Mouse (Mus musculus) layer of hippocampus, adult 18-20 months (tissue): ENCODE measurements around the gene Fam196a. TPM values are rescaled to one million over a fixed set of nuclear protein-coding genes. Genes with fewer than 3 reads are reported as not detected.

ENCODE experiments used
- DNase-seq, 2 experiments: peaks; one replicate each; pipeline ENCODE4 v3.0.0; 2022; ENCODE audit warnings: low spot score in 2 of 2
- long read RNA-seq: library from polyadenylated mRNA; stranded (forward); transcript quantifications from one replicate; pipeline ENCODE4 v2.0.0, GENCODE M21; 2021
- total RNA-seq, 2 experiments: library from RNA; stranded (reverse); gene quantifications; 2 replicates each; pipeline ENCODE4 v1.2.3; 2021

Gene Fam196a
- 10 to 100 TPM; 11.0 to 12.1 TPM for total RNA-seq
- long read RNA-seq, partial matches to known transcripts = 0 of 5 reads
- long read RNA-seq, other reads (novel, unspliced or antisense) = 3 of 5 reads

DNA sequence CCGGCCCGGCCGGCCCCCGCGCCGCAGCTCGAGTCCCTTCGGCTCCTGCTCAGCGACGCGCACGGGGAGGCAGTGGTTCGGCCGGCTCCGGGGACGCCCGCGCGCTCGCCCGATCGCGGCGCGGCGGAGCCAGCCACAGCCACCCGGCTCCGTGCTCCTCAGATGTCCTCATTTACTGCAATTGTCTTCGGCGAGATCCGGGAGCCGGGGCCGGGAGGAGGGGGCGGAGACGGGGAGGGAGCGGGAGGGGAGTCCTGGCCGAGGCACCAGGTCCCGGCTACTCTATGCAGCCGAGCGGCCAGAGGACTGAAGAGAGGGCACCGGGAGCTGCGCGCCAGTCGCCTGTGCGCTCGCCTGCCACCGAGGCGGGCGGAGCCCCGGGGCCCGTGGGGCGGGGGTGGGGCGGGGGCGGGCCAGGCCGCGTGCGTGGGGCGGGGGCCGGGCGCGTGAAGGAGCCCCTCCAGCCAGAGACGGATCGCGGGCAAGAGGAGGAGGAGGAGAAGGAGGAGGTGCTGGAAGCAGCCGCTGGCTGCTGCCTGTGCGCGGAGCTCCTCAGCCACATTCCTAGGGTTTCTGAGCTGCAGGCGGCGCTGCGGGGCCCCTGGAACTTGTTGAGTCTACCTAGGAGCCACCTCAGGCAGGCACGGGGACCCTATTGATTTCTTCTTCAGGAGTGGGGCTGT is at the start of gene Fam196a:
Fam196a (minus strand) TSS at position 504 of the 683 bp plus-strand sequence.
- peak; percentile 68 to 69 for DNase-seq

DNA sequence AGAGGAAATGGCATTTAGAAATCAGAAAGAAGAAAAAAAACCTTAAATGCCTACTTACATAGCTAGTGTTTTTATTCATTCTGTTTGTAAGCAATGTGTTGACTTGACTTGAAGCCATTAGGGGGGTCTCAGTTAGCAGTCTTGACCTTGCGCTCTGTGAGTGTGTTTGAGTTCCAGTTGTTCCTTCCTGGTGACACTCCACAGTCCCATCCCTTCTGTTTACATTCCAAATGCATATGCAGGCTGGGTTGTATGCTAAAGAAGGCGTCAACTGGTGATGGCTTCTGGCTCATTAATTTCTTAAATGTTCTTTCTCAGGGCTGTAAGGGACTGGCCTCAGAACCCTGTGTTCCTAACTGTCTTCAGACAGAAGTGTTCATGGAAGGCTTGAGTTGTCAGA is 23.4 kb upstream of the Fam196a start:
- DNase-seq = no peak

DNA sequence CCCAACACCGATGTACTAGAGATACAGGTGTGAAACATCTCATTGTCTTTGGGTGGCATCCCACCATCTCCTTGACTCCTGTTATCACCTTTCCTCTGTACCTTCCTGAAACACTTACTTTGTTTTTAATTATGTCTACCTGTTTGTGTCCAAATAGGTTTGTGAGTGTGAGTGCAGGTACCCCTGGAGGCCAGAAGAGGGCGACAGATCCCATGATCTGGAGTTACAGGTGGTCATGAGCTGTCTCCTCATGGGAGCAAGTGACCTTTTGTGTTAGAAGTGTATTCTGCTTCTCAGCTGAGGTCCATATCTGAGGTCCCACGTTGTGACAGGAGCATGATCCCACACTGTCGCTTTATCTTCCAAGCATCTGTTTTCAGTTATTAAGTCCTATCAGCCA is 22.6 kb upstream of the Fam196a start:
- no peak for DNase-seq

DNA sequence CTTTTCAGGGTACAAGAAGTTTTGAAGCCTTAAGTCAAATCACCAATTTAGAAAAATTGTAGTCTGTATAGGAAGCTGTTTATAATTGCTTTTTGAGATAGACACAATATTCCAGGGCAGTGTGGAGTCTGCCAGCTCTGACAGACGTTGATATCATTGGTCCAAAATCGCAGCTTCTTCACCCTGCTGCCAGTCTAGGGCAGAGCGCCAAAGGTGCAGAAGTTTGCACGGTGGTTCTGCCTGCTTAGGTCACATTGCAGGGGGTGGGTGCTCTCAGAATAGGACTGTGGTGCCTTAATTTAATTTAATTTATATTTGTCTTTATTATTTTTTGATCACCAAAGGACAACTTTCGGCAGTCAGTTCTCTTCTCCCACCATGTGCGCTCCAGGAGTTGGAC is 20.9 kb upstream of the Fam196a start:
- DNase-seq = no peak

DNA sequence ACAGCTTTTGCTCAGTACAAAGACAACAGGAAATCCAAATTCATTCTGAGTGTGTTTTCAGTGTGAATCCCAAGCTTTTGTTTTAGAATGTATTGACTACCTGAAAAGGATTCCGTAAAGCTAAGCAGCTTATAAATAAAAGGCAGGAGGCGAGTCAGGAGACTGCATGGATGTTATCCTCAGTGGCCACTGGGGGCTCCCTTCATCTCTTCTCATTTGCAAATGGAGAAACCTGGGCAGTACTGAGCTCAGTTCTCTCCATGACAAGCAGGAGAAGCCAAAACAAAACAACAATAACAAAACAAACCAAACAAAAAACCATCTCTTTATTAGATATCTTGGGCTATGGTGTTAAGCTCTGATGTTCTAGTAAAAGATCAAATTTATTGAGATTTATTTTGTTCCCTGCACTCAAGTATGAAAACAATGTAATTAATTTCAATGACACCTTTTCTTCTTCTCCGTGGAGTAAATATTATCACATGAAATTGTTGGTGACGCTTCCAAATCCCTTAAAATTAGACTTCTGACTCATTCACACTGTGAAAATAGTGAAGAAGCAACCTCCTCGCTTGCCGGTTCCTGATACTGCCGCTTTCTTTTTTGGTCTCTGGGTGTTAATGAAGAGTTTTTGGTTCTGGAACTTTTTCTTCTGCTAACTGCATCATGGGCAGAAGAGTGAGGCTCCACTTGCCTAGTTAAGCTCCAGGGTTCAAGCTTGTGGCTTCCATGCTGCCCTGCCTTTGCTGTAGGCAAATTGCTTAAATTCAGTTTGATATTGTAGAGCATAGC is 7.9 kb upstream of the Fam196a start:
- DNase-seq = peak in 1 of 2 experiments; percentile 13

DNA sequence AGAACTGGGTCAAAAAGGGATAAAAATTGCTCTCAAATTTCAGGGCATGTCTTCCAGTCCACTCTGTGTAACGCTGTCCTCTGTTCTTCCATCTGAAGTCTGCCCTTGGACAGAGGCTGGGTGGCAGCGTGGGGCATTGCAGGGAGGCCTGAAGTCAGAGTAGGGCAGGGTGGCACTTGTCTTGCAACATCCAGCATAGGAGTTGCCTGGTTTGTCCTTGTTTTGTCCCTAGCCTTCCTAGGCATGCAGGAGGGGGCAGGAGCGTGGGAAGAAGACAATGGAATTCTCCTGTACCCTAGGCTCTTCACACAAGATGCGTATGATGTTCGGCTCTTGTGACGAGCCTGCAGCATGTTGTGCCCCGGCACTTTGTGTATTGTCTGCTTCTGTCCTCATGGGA is 5.5 kb upstream of the Fam196a start:
- DNase-seq = no peak

DNA sequence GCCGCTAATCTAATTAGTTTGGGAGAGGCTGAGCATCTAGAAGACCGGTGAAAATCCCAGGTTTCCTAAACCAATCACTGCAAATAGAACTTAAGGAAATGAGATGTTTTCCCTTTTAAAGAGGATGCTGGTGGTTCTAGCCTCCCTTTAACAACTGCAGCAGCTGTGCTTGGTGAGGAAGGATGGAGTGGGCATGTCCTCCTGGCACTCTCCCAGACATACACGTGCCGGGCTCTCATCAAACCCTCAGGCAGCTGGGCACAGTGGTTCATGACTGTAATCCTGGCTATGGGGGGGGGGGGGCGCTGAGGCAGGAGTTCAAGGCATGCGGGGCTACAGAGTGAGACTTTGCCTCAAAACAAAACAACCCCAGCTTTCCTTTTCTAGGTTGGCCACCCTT is 4.8 kb upstream of the Fam196a start:
- no peak for DNase-seq

DNA sequence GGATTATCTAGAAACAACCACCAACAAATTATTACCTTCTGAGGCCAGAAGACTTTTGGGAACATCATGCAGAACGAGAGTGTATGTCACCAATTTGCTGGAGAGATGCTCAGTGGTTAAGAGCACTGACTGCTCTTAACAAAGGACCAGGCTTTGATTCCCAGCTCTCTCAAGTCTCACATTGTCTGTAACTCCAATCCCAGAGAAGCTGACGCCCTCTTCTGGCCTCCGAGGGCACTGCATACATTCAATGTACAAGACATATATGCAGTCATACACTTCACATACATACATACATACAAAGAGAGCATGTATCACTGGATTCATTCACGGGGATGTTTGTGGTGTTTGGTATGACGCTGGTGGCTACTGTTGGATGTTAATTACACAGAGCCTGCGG is 3.7 kb upstream of the Fam196a start:
- DNase-seq = no peak

DNA sequence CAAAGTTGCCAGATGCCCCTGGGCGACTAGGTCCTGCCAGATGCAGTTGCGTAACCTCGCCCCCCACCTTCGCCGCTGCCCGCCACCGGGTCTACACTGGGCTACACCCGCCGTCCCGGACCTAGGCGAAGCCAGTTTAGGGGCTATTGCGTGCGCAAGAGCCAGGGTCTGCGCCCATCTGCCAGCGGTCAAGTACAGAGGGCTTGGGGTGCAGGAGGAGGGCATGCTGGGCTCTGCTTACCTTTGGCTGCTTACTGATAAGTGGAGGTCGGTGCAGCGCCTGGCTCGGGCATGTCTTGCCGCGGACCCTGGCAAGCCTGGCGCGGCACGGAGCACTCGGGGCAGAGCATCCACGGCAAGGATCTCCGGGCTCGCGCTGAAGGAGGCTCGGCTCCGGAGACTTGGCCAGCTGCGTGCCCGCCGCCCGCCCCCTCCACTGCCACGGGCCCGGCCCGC is 731 bp downstream of the Fam196a start:
- DNase-seq = no peak

DNA sequence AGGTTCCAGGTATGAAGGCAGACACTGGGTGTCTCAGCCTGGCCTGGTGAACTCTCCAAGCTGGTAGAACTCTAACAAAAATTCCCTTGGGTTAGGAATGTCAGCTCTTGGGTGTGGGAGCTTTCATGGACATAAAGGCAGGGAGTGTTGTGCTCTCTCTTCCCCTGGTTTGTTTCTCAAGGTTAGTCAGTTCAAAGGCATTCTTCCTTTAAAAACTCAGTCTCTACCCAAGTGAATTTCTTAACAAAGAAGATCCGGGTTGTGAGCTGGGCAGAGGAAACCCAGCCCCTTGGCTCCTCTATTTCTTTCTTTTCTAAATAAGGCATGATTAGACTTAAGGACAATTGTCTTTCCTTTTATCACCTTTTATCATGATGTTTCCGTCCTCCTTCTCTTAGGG is 6.3 kb downstream of the Fam196a start:
- no peak for DNase-seq

DNA sequence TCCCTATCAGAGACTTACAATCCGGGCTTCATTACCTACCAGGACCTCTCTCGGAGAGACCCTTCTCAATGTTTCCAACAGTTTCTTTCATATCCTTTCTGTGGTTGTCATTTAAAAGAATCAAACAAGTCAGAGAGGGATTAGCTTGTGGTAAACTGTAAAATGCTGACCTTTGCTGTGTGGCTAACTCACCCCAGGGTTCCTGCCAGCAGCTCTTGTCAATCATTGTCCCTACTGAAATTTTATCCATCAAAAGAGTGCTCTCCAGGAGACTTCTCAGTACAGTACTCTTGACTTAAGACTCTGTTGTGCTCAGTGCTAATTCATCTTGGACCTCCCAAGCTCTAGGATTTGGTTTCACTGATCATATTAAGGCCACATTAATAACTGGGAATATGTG is 36.2 kb downstream of the Fam196a start:
- no peak for DNase-seq

DNA sequence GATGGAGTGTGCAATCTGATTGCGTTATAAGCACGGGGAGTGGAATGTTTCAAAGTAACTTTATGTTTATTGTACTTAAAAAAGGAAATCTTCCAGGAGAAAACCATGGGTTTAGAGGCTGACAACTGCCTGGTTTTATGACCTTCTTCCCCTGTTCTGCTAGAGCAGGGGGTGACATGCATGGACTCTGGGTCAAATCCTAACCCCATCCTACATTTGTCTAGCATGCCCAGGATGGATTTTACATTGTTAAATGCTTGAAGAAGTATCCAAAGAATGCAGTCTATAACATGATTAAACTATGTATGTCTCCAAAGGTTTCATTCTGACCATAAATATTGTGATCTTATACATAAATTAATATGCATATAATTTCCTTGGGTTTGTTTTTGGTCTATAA is 38.8 kb downstream of the Fam196a start:
- DNase-seq = no peak

DNA sequence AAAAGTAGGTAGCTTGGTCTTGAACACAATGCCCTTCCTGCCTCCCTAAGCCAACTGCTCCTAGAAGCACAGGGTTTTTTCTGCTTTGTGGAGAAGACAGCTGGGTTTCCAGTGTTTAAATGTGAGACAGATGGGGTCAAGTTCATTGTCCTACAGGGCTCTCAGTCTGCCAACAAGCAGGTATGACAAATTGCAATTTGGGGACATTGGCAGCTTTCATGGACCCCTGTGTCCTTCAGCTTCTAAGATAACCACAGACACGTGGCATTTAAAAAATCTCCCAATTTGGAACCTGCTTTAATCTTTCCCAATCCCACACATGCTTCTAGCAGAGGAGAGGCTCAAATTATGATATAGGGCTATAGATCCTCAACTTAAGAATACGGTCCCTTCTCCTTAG is 43.6 kb downstream of the Fam196a start:
- no peak for DNase-seq

DNA sequence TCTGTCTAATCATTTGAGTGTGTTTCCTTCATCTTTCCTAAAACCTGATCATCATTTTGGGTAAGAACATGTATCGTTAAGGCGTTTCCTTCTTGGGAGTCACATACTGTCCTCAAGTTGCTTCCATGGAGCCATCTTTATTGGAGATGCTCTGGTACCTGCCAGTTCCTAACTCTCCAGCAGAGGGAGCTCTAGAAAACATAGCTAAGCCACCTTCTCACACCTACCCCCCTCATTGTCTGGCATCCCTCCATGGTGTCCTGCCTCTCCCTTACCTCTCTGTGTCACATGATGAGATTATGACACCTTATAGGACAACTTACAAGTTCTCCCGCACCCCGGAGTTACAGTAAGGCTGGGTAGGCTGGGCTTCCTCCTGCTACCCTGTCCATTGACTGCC is 45.3 kb downstream of the Fam196a start:
- peak in 1 of 2 experiments; percentile 14 for DNase-seq

DNA sequence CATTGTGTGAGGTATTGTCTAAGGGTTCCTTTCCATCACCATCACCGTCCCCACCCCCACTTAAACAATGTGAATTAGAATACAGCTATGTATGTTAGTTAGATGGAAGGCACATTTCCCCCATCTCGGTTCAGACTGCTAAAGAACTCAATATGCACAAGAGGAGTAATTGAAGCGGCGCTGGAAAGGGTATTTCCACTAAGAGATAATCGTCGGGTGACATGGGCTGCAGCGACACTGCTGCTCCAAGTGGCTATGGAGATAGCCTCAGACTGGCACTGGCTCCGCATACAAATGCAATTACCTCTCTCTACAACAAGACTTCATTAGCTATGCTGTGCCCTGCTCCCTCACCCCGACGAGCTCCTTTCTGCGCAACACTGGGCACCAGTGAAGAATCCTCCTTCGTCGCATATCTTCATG is 45.8 kb downstream of the Fam196a start:
- DNase-seq = no peak

DNA sequence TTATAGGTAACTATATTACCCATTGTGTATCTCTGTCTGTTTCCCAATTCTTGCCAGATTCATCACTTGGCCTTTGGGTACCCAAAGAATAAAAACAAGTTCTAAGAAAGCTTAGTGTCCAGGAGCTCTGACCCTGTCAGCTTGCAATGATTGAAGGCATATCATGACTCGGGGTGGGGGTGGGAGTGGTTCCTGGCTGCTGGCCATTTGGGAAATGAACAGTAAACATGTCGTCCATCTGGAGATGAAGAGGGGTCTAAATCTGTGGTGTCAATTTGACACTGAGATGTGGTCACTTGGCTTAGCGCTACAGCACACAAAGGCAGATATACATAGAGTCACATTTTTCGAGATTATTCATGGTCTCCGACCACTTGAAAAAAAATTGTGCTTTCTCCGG is 54.7 kb downstream of the Fam196a start:
- DNase-seq = no peak

DNA sequence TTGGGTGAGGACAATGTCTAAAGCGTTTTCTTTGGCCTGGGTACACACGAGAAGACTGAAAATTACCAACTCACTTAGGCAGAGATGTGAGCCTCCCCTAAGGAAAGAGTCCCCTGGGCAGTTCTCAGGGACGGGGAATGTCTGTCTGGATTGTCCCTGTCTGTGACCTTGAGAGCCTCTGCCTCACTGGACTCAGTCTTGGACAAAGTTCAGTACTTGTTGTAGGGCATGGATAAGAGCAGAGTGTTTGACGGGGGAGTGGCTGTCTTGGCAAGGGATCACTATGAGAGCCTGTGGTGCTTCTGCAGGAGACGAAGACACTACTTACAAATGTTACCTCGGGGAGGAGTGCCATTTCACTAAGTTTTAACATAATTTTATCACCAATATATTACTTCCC is 57.8 kb downstream of the Fam196a start:
- no peak for DNase-seq

DNA sequence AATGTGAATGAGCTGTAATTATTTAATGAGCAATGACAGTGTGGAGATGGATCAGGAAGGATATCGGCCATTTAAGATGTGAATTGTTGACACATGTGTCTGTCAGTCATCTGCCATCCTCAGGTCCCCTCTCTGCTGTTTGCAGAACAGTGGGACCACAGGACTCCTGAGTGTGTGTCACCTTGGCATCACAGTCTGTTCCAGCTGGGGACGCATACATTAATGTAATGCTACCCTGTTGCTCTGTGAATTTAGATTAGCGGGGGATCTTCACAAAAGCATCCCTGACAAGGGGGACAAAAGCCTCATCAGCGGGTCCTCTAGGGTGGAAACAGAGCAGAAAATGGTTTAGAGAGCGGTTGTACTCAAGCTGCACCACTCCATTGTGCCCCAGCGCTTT is 59.2 kb downstream of the Fam196a start:
- DNase-seq = no peak

DNA sequence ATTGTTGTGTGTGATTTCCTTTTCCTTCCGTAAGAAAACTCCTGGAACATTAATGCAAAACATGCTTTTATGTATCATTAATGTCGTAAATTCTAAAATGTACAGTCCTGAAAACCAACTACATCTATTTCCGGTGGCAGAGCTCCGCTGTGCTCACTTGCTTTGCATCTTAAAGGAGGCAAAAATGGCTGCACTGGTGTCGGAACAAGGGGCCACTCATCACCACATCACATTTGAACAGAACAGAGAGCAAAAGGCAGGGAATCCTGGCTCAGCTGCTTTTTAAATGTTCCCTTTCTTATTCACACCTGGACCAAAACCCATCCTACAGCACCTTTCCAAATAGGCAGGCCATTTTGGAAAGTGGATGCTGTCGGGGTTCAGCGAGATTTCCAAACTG is 65.2 kb downstream of the Fam196a start:
- DNase-seq = no peak

DNA sequence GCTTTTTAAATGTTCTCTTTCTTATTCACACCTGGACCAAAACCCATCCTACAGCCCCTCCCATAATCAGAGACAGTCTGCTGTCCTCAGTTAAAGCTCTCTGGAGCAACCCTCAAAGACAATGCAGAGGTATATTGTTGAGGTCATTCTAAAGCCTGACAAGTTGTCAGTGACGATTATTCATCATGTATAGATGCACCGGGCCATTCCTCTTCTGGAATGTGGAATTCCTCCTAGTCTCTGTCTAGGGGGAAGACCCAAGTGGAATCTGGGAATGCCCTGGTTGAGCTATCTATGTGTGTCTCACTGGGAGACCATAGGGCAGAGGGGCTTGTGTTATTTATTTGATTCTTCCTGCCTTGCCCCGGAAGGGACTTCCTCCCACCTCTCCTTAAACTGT is 65.7 kb downstream of the Fam196a start:
- DNase-seq = no peak

DNA sequence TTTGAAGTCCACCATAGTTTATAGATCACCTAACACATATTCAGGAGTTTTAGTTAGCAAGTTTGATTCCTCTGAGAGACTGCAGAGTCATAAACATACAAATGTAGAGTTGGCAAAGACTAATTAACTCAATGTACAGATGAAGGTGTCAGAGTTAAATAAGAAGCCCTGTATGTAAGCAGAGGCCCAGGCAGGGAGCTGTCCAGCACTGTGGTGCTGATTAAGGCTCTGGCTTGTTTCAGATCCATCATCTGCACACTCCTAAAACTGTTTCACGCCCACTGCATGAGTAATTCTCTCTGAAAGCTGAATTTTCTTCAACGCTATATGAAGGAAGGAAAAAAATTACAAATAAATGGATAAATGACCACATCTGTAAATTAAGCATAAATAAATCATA is 74.1 kb downstream of the Fam196a start:
- DNase-seq = peak in 1 of 2 experiments; percentile 9

DNA sequence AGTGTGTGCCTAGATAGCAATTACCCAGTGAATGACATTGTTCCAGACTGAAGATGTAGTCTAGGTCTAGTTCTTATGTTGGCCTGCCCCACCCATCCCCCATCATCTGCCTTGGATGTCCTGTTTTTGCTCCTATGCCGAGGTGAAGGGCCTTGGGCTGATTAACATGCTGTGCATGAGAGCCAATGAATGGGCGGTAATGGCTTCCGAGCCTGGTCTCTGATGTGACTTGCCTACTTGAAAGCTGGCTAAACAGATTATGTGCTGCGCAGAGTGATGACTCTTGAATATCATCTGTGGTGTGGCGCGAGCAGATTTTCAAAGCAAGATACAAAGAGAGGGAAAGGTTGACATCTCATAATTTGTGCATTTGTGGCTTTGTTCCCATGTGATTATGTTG is 76.2 kb downstream of the Fam196a start:
- peak in 1 of 2 experiments; percentile 10 for DNase-seq

DNA sequence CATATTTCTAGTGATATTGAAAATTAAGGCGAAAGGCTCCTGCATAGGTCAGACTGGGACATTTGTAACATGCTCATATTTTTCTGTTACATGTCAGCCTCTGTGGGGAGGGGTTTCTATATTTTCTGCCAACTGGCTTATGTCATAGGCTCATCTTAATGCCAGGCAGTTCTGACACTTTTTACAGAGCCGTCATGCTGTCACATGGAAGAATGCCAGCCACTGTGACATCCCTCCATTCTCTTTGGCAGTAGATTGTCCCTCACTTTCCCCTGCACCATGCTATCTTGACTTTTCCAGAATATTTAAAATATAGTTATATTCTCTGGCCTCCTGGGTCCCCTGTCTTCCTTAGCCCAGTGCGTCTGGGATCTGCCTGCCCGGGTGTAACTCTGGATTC is 95.5 kb downstream of the Fam196a start:
- no peak for DNase-seq
